Mouse (Mus musculus) intestine, embryonic 14.5 days (tissue): ENCODE data around the gene E2f2. TPM values are rescaled to one million over a fixed set of nuclear protein-coding genes. Genes with fewer than 3 reads are reported as not detected.

Experiments used
- ATAC-seq: fragments of 200-750 bp; cut with Nextera tagmentation; replicated peaks from 2 replicates; pipeline ENCODE4 v1.8.0; 2017; ENCODE audit warnings: low read depth, moderate number of reproducible peaks, moderate TSS enrichment, moderate library complexity; ENCODE audit not compliant: low FRiP score, low TSS enrichment
- DNase-seq: peaks from one replicate; pipeline ENCODE4 v3.0.0-alpha.2; 2018; ENCODE audit warnings: low spot score
- H3K27ac ChIP-seq: fragments of 300-500 bp; sonication (generic); 2 replicates; pipeline ENCODE4 v1.5.1; 2014; ENCODE audit warnings: low read depth, mild to moderate bottlenecking, control low read depth
- H3K27me3 ChIP-seq: fragments of 300-500 bp; sonication (generic); replicated peaks from 2 replicates; pipeline ENCODE4 v1.6.1; 2014; ENCODE audit warnings: low read length, control low read depth; ENCODE audit not compliant: control insufficient read depth, insufficient read depth
- H3K36me3 ChIP-seq: fragments of 300-500 bp; sonication (generic); 2 replicates; pipeline ENCODE4 v1.6.1; 2014; ENCODE audit warnings: low read length, control low read depth; ENCODE audit not compliant: control insufficient read depth, insufficient read depth
- H3K4me1 ChIP-seq: fragments of 300-500 bp; sonication (generic); replicated peaks from 2 replicates; pipeline ENCODE4 v1.6.1; 2014; ENCODE audit warnings: low read length, control low read depth, mixed read lengths; ENCODE audit not compliant: control insufficient read depth, insufficient read depth
- H3K4me2 ChIP-seq: fragments of 300-500 bp; sonication (generic); 2 replicates; pipeline ENCODE4 v1.6.1; 2014; ENCODE audit warnings: low read length
- H3K4me3 ChIP-seq: fragments of 300-500 bp; sonication (generic); 2 replicates; pipeline ENCODE4 v1.5.1; 2014; ENCODE audit warnings: low read depth, low read length, control low read depth, mixed read lengths
- H3K9ac ChIP-seq: fragments of 300-500 bp; sonication (generic); 2 replicates; pipeline ENCODE4 v1.6.1; 2014; ENCODE audit warnings: mild to moderate bottlenecking, low read length
- H3K9me3 ChIP-seq: fragments of 300-500 bp; sonication (generic); 2 replicates; pipeline ENCODE4 v1.6.1; 2016; ENCODE audit warnings: low read length, control low read depth; ENCODE audit not compliant: control insufficient read depth
- WGBS: fragments of 180-500 bp; shearing (Covaris S2); extraction: QIAGEN DNeasy Blood & Tissue Kit; methylation state at CpG from one replicate; pipeline ENCODE4 v1.1.7; 2014; 5-methylcytosine and 5-hydroxymethylcytosine counted together
- polyA plus RNA-seq: library from polyadenylated mRNA; unstranded; fragments of >200 nt; fragmentation: Nextera tagmentation; extraction: Ambion mirVana; gene quantifications from 2 replicates; pipeline ENCODE4 v1.2.1, GENCODE M21; 2014

E2f2 gene
- polyA plus RNA-seq, 1 experiment from 2014 or later, result 5.0 TPM

DNA sequence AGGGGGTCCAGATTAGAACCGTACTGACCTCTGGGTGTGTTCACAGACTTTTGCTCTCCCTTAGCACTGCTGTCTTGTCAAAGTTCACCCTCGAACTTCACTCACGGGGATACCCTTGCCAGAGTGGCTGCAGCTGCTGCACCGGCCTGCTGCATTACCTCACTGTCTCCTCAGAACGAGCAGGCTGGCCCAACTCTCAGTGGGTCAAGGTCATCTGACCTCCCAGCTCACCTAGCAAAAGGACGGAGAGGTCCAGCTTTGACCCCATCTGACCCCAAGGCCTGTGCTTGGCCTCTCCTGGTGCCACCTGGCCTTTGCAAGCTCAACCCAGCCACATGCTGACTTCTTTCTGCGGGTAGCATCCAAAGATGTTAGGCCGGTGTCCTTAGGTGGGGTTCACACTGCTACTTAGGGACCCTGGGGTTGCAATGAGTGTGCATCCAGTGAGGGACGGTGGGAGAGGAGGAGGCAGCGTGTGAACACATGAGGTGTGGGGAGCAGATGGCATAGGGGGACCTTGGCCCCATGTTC is 3.9 kb downstream of the E2f2 start:
- H3K27ac ChIP-seq, result no peak overlapping the region
- ATAC-seq (no peak), DNase-seq (no peak)
- no peaks in the 10 kb centered on the region for H3K9me3 ChIP-seq
- H3K4me3 ChIP-seq, result no peak overlapping the region
- 67% methylated on average over 10 of the region's 10 CpGs for WGBS
- no peak overlapping the region for H3K4me2 ChIP-seq
- H3K27me3 ChIP-seq, result no peaks in the 10 kb centered on the region
- H3K9ac ChIP-seq, result no peak overlapping the region
- H3K36me3 ChIP-seq, result no peaks in the 10 kb centered on the region
- peaks cover 46% of the 10 kb centered on the region for H3K4me1 ChIP-seq

- DNase-seq (no peak), ATAC-seq (no peak)
- Histone ChIP-seq H3K27ac (no peak overlapping the region), H3K4me3 (no peak overlapping the region), H3K36me3 (no peaks in the 10 kb centered on the region), H3K9ac (no peak overlapping the region), H3K4me2 (no peak overlapping the region), H3K9me3 (no peaks in the 10 kb centered on the region), H3K4me1 (peaks cover 48% of the 10 kb centered on the region), H3K27me3 (no peaks in the 10 kb centered on the region)
- 37% methylated on average over 8 of the region's 8 CpGs for WGBS
Observed at GRCm38 (mm10) chr4:136177244-136177611, 5.0 kb downstream of the E2f2 start.

DNA sequence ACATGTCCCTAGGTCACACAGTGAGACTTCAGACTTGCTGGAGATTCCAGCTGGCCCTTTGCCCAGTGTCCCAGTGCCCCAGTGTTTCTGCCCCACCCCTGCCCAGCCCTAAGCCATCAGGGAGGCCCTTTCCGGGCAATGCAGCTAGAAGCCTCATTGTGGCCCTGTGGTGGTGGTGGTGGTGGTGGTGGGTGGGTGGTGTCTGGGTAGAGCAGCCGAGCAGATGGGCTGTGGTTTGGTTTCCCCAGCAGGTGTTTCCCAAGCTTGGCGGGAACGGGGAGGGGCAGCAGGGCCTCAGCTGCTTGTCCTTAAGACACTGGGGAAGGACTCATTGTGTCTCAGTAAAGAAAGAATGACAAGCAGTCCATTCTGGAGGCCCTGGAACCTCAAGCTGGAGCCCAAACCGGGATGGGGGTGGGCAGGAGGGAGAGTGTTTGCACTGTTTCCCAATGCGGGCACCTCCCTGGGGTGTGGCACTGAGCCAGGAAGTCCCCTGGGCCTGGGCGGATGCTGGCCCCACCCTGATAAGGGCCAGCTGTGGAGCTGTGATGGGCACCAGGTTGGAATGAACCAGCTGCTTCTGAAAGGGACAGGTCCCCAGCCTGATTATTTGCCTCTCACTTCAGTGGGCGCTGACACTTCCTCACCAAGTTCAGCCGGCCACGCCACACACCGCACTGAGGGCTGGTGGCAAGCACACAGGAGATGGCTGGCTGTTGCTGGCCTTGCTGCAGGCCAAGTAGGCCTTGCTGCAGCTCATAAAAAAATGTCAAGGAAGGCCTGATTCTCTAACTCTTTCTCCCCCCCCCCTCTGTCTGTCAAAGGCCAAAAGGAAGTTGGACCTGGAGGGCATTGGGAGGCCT is 5.6 kb downstream of the E2f2 start:
- no peaks in the 10 kb centered on the region for H3K36me3 ChIP-seq
- no peak overlapping the region for H3K9ac ChIP-seq

DNA sequence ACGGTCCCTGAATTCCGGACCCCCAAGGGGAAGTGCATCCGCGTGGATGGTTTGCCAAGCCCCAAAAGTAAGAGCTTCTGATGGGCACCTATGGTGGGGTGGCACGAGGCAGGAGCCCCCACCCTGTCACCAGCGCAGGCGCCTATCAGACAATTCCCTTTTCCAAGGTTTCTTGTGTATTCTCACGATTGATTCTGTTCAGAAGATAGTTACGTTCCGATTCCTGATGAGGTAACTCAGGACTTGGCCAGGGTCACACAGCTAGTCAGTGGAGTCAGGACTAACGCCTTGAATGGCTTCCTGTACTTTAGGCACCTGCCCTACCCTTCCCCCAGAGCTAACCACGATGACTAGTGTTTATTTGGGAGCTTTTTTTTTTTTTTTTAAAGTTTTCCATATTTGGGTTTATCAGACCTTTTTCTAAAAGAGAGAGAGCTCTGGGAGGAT is 6.3 kb downstream of the E2f2 start:
- no peak for DNase-seq
- Histone ChIP-seq H3K27me3 (no peaks in the 10 kb centered on the region), H3K9ac (no peak overlapping the region), H3K27ac (no peak overlapping the region), H3K36me3 (no peaks in the 10 kb centered on the region), H3K4me3 (no peak overlapping the region), H3K4me1 (peaks cover 41% of the 10 kb centered on the region), H3K4me2 (no peak overlapping the region), H3K9me3 (no peaks in the 10 kb centered on the region)
- ATAC-seq, result no peak
- 79% methylated on average over 12 of the region's 12 CpGs for WGBS

More for the DNA sequence above, 5.6 kb downstream of the E2f2 start:
- no peak overlapping the region for H3K4me2 ChIP-seq
- DNase-seq, result no peak
- no peaks in the 10 kb centered on the region for H3K9me3 ChIP-seq
- 52% methylated on average over 11 of the region's 11 CpGs for WGBS
- H3K27me3 ChIP-seq, result no peaks in the 10 kb centered on the region
- ATAC-seq, result no peak
- no peak overlapping the region for H3K4me3 ChIP-seq
- H3K4me1 ChIP-seq, result peaks cover 47% of the 10 kb centered on the region
- H3K27ac ChIP-seq, result no peak overlapping the region

DNA sequence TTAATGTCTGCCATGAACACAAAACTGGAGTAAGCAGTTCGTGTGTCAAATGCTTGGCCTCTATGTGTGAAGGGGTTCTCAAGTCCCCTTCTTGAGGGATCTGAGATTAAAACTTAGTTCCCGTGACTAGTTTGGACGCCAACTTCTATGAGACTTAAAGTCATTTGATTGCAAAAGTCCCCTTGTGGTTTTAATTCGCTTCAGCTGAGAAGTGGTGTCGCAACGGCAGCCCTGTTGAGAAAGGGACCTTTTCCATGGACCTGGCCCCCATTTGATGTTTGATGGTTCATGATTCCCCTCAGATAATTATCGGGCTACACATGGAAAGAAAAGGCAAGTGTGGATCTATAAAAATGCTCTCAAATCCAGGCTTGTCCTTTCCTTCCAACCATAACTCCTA is 7.3 kb downstream of the E2f2 start:
- Histone ChIP-seq H3K36me3 (no peaks in the 10 kb centered on the region), H3K27ac (no peak overlapping the region), H3K9me3 (no peaks in the 10 kb centered on the region), H3K27me3 (no peaks in the 10 kb centered on the region), H3K9ac (no peak overlapping the region), H3K4me1 (peaks cover 32% of the 10 kb centered on the region), H3K4me3 (no peak overlapping the region), H3K4me2 (no peak overlapping the region; the same call in 1 of the 2 replicates)
- WGBS, result 85% methylated on average over 7 of the region's 7 CpGs
- ATAC-seq (no peak), DNase-seq (no peak)

DNA sequence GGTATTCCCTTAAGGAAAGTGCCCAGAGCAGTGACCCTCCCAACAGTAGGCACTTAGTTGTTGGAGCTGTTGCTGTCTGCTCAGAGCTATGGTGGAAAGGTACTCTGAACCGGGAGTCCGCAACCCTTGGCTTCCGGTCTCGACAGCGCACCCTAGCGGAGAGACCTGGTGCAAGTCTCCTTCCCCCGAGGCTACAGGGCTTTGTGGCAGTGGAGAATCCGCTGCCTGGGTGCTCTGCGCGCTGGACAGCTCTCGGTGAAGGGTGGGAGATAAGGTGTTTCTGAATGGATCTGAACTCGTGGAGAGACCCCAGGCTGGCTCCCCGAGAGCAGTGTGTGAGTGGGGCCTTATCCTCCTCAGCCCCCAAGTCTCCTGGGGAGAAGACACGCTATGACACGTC is 7.8 kb downstream of the E2f2 start:
- 10% methylated on average over 15 of the region's 15 CpGs for WGBS
- DNase-seq (peak; percentile 92), ATAC-seq (0 out of 2 replicates have a peak, but pooled peaks have one; percentile 29)
- Histone ChIP-seq H3K4me2 (peak overlapping the region; percentile 45), H3K27ac (no peak overlapping the region), H3K4me1 (peaks cover 27% of the 10 kb centered on the region), H3K9me3 (no peaks in the 10 kb centered on the region), H3K27me3 (no peaks in the 10 kb centered on the region), H3K4me3 (peak overlapping the region; percentile 16; the same call in 1 of the 2 replicates), H3K9ac (peak overlapping the region; percentile 14; the same call in 1 of the 2 replicates), H3K36me3 (no peaks in the 10 kb centered on the region)

DNA sequence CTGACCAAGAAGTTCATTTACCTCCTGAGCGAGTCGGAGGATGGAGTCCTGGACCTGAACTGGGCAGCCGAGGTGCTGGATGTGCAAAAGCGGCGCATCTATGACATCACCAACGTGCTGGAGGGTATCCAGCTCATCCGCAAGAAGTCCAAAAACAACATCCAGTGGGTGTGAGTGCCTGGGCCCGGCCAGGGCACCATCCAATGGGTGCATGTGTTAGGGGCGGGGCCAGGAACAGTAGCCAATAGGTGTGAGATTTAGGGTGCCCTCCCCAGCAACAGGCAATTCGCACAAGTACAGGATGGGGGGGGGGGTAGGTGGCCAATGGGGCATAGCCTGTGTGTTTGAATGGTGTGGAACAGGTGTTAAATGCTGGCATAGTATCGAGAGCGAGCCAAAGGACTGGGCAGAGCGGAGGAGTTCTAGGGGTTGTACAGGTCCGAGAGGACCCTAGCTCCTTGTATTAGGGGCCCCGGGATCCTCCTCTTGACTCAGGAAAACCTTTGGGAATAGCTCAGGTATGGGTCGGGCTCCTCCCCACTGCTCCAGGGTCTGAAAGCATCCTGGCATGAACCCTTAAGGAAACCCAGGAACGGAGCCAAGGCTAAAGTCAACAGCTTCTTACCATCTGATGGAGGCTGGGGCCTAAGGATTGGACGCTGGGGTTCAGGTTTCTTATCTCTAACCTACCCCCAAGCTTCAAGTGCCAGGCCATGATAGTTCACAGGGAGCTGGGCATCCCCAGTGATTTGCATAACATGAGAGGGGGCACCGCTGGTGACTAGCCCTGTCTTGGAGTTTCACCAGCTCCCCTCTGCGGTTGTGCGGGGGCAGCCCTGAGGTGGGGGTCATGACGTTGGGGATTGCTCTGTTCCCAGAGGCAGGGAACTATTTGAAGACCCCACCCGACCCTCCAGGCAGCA is 8.5 kb downstream of the E2f2 start:
- peaks cover 24% of the 10 kb centered on the region for H3K4me1 ChIP-seq
- DNase-seq (no peak), ATAC-seq (0 out of 2 replicates have a peak, but pooled peaks have one; percentile 59)
- peak overlapping the region; percentile 45 for H3K4me2 ChIP-seq
- no peaks in the 10 kb centered on the region for H3K27me3 ChIP-seq
- H3K9me3 ChIP-seq, result no peaks in the 10 kb centered on the region
- peak overlapping the region; percentile 14; the same call in 1 of the 2 replicates for H3K9ac ChIP-seq
- 22% methylated on average over 23 of the region's 23 CpGs for WGBS
- peak overlapping the region; percentile 16; the same call in 1 of the 2 replicates for H3K4me3 ChIP-seq
- no peak overlapping the region for H3K27ac ChIP-seq
- H3K36me3 ChIP-seq, result no peaks in the 10 kb centered on the region

DNA sequence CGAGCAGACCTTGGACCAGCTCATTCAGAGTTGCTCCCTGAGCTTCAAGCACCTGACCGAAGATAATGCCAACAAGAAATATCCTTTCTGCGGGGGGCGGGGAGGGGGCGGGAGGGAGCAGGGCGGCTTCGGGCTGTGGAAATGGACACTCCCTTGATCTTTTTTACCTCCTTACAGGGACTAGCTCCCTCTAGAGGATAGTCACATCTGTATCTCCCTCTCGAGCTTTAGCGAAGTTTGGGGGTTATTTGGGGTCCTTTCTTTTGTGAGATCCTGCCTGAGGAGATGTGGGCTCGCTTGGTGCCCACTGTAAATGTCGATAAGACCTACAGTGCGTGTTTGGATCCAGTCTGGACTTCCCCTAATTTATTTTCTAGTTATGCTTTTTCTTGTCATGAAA is 9.2 kb downstream of the E2f2 start:
- no peak for DNase-seq
- Histone ChIP-seq H3K27ac (no peak overlapping the region), H3K9me3 (no peaks in the 10 kb centered on the region), H3K4me2 (no peak overlapping the region), H3K27me3 (no peaks in the 10 kb centered on the region), H3K4me3 (no peak overlapping the region), H3K4me1 (peaks cover 22% of the 10 kb centered on the region), H3K9ac (no peak overlapping the region), H3K36me3 (peaks cover 4% of the 10 kb centered on the region; the same call in 1 of the 2 replicates)
- WGBS, result 24% methylated on average over 12 of the region's 12 CpGs
- no peak for ATAC-seq
